Mouse (Mus musculus): ENCODE results near the gene Ccdc157. TPM values are rescaled to one million over a fixed set of nuclear protein-coding genes. Genes with fewer than 3 reads are reported as not detected.

Gene Ccdc157
- total and polyA plus RNA-seq, 2 experiments from 2014 or later: 10.7 to 22.0 TPM

GRCm38 (mm10) chr11:4098120-4098519 lies 62.0 kb downstream of the Ccdc157 start:
- Histone ChIP-seq H3K4me1 (ENCODE audit: insufficient read depth, low read length) (peaks cover 3% of the 10 kb centered on the region; the same call in 1 of the 2 replicates), H3K4me3 (ENCODE audit: low read depth, low read length) (no peak overlapping the region), H3K9ac (replicated peaks; ENCODE audit: low read length, poor library complexity, severe bottlenecking) (no peak overlapping the region), H3K27me3 (ENCODE audit: insufficient read depth, low read length) (no peaks in the 10 kb centered on the region), H3K36me3 (ENCODE audit: insufficient read depth, low read length) (peaks cover 8% of the 10 kb centered on the region; the same call in 1 of the 2 replicates), H3K9me3 (ENCODE audit: low read length) (no peaks in the 10 kb centered on the region), H3K4me2 (ENCODE audit: low read depth, low read length, poor library complexity, severe bottlenecking) (no peak overlapping the region), H3K27ac (ENCODE audit: low read depth, low read length) (no peak overlapping the region)
- TF ChIP-seq CTCF (IDR thresholded peaks at IDR 0.05): peak; percentile 51
- DNase-seq (ENCODE audit: low spot score) (no peak), ATAC-seq (ENCODE audit: low FRiP score) (no peak)
- 62% methylated on average over 8 of the region's 8 CpGs for WGBS

- Histone ChIP-seq H3K27me3 (ENCODE audit: insufficient read depth, low read length) (no peaks in the 10 kb centered on the region), H3K27ac (ENCODE audit: low read depth, low read length) (peak overlapping the region; percentile 92), H3K9me3 (ENCODE audit: low read length) (no peaks in the 10 kb centered on the region), H3K4me1 (ENCODE audit: insufficient read depth, low read length) (peaks cover 3% of the 10 kb centered on the region; the same call in 1 of the 2 replicates), H3K9ac (replicated peaks; ENCODE audit: low read length, poor library complexity, severe bottlenecking) (peak overlapping the region; percentile 72), H3K4me2 (ENCODE audit: low read depth, low read length, poor library complexity, severe bottlenecking) (peak overlapping the region; percentile 82), H3K4me3 (ENCODE audit: low read depth, low read length) (peak overlapping the region; percentile 56), H3K36me3 (ENCODE audit: insufficient read depth, low read length) (no peaks in the 10 kb centered on the region)
- ATAC-seq (ENCODE audit: low FRiP score): peak; percentile 36; the same call in 1 of the 2 replicates
- WGBS: 25% methylated on average over 10 of the region's 10 CpGs
- no peak for TF ChIP-seq CTCF (IDR thresholded peaks at IDR 0.05)
- no peak for DNase-seq (ENCODE audit: low spot score)
Observed at GRCm38 (mm10) chr11:4097091-4097621, 62.9 kb downstream of the Ccdc157 start.

GRCm38 (mm10) chr11:4096054-4096984 lies 63.8 kb downstream of the Ccdc157 start:
- ATAC-seq (ENCODE audit: low FRiP score): peak; percentile 94
- 3% methylated on average over 45 of the region's 45 CpGs for WGBS
- no peak for TF ChIP-seq CTCF (IDR thresholded peaks at IDR 0.05)

GRCm38 (mm10) chr11:4095171-4096053 lies 64.7 kb downstream of the Ccdc157 start, which contains the start of gene Mtfp1:
Mtfp1 (minus strand) TSS chr11:4095445.
- DNase-seq (ENCODE audit: low spot score) (peak; percentile 76), ATAC-seq (ENCODE audit: low FRiP score) (no peak)
- no peaks in the 10 kb centered on the region for H3K27me3 ChIP-seq (ENCODE audit: insufficient read depth, low read length)
- H3K4me2 ChIP-seq (ENCODE audit: low read depth, low read length, poor library complexity, severe bottlenecking): peak within 1 kb of the TSS; percentile 82
- H3K4me3 ChIP-seq (ENCODE audit: low read depth, low read length): peak within 1 kb of the TSS; percentile 56
- H3K9me3 ChIP-seq (ENCODE audit: low read length): no peaks in the 10 kb centered on the region
- peak within 1 kb of the TSS; percentile 64 for H3K9ac ChIP-seq (replicated peaks; ENCODE audit: low read length, poor library complexity, severe bottlenecking)
- H3K4me1 ChIP-seq (ENCODE audit: insufficient read depth, low read length): peaks cover 3% of the 10 kb centered on the region; the same call in 1 of the 2 replicates
- WGBS: 7% methylated on average over 34 of the region's 34 CpGs
- H3K36me3 ChIP-seq (ENCODE audit: insufficient read depth, low read length): 0 out of 2 replicates have a peak, but pooled peaks cover 7% of the 10 kb centered on the region
- H3K27ac ChIP-seq (ENCODE audit: low read depth, low read length): peak within 1 kb of the TSS; percentile 72
- TF ChIP-seq CTCF (IDR thresholded peaks at IDR 0.05): peak; percentile 26; the same call in 1 of the 2 replicates

More at GRCm38 (mm10) chr11:4096054-4096984, 63.8 kb downstream of the Ccdc157 start:
- peak overlapping the region; percentile 82 for H3K4me2 ChIP-seq (ENCODE audit: low read depth, low read length, poor library complexity, severe bottlenecking)
- peak overlapping the region; percentile 92 for H3K27ac ChIP-seq (ENCODE audit: low read depth, low read length)
- DNase-seq (ENCODE audit: low spot score): peak; percentile 99
- 0 out of 2 replicates have a peak, but pooled peaks cover 3% of the 10 kb centered on the region for H3K36me3 ChIP-seq (ENCODE audit: insufficient read depth, low read length)
- H3K9ac ChIP-seq (replicated peaks; ENCODE audit: low read length, poor library complexity, severe bottlenecking): peak overlapping the region; percentile 72
- H3K4me3 ChIP-seq (ENCODE audit: low read depth, low read length): peak overlapping the region; percentile 56
- H3K9me3 ChIP-seq (ENCODE audit: low read length): no peaks in the 10 kb centered on the region
- peaks cover 3% of the 10 kb centered on the region; the same call in 1 of the 2 replicates for H3K4me1 ChIP-seq (ENCODE audit: insufficient read depth, low read length)
- H3K27me3 ChIP-seq (ENCODE audit: insufficient read depth, low read length): no peaks in the 10 kb centered on the region

All from midbrain, postnatal 0 days (tissue).